Mouse (Mus musculus) testis, postnatal 14 days (tissue): ENCODE data around the gene 2310022B05Rik.

Source experiments
- DNase-seq: peaks from one replicate; pipeline ENCODE4 v3.0.0; 2021; ENCODE audit warnings: low spot score

Gene 2310022B05Rik

GRCm38 (mm10) chr8:124658415-124658814, 4.8 kb downstream of the 2310022B05Rik start:
- DNase-seq: peak; percentile 84

- no peak for DNase-seq
Measured at GRCm38 (mm10) chr8:124657961-124658360, 5.2 kb downstream of the 2310022B05Rik start.

GRCm38 (mm10) chr8:124653568-124654475, 9.3 kb downstream of the 2310022B05Rik start:
- no peak for DNase-seq

GRCm38 (mm10) chr8:124652546-124652945, 10.6 kb downstream of the 2310022B05Rik start:
- no peak for DNase-seq

- DNase-seq: no peak
Measured at GRCm38 (mm10) chr8:124651776-124652175, 11.4 kb downstream of the 2310022B05Rik start.

- DNase-seq: no peak
Measured at GRCm38 (mm10) chr8:124648311-124648710, 14.9 kb downstream of the 2310022B05Rik start.

- DNase-seq: no peak
Measured at GRCm38 (mm10) chr8:124643540-124644339, 19.4 kb downstream of the 2310022B05Rik start.

- DNase-seq: no peak
Measured at GRCm38 (mm10) chr8:124641599-124641998, 21.6 kb downstream of the 2310022B05Rik start.

- no peak for DNase-seq
Measured at GRCm38 (mm10) chr8:124635247-124635502, 28.0 kb downstream of the 2310022B05Rik start.

- no peak for DNase-seq
Measured at GRCm38 (mm10) chr8:124634411-124635246, 28.5 kb downstream of the 2310022B05Rik start.

- DNase-seq: peak; percentile 56
Measured at GRCm38 (mm10) chr8:124633001-124633703, 30.0 kb downstream of the 2310022B05Rik start.

- no peak for DNase-seq
Measured at GRCm38 (mm10) chr8:124631966-124632365, 31.2 kb downstream of the 2310022B05Rik start.

- no peak for DNase-seq
Measured at GRCm38 (mm10) chr8:124630891-124631290, 32.3 kb downstream of the 2310022B05Rik start.

GRCm38 (mm10) chr8:124630489-124630888, 32.7 kb downstream of the 2310022B05Rik start:
- no peak for DNase-seq

GRCm38 (mm10) chr8:124626251-124626650, 36.9 kb downstream of the 2310022B05Rik start:
- DNase-seq: no peak

GRCm38 (mm10) chr8:124621255-124621654, 41.9 kb downstream of the 2310022B05Rik start:
- no peak for DNase-seq

- no peak for DNase-seq
Measured at GRCm38 (mm10) chr8:124618252-124618651, 44.9 kb downstream of the 2310022B05Rik start.

GRCm38 (mm10) chr8:124617266-124617869, 45.8 kb downstream of the 2310022B05Rik start:
- peak; percentile 51 for DNase-seq

- DNase-seq: no peak
Measured at GRCm38 (mm10) chr8:124614325-124614724, 48.8 kb downstream of the 2310022B05Rik start.

GRCm38 (mm10) chr8:124608972-124609353, 54.2 kb downstream of the 2310022B05Rik start:
- no peak for DNase-seq
